Mouse (Mus musculus): Measurements from ENCODE around the gene Fam149b.
"Not testable (repeated sequence)": the region's sequence is repeated elsewhere in the genome, so short reads cannot be mapped to it uniquely, and the experiment has no call there.

Gene Fam149b

DNA sequence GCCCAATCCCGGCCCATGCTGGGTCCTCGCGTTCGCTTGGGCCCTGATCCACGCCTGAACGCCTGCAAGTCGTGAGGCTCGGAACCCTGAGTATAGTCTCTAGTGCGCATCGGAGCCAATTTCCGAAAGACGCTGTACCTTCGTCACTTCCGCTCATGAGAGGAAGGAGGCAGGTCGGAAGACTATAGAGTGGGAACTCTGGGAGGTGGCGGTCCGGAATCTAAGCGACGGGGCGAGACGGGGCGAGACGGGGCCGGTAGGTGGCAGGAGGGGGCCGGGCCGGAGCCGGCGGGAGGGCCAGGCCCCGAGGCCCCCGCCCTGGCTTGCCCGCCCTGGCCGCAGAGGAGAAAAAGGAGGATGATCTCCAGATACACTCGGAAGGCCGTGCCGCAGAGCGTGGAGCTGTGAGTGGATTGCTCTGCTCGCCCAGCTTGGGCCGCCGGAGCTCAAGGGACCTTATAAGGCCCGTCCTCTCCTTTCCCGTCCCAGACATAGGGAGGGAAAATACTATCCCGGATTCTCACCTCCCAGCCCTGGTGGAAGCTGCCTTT, at the start of gene Fam149b, which contains the start of gene Ecd:
Gene Fam149b (plus strand): TSS at position 172 of the 551 bp plus-strand sequence.
Gene Ecd (minus strand): TSS at position 131 of the 551 bp plus-strand sequence.
- DNase-seq (ENCODE audit: low read depth in 2 of 2, low spot score in 2 of 2): peak; percentile 91

DNA sequence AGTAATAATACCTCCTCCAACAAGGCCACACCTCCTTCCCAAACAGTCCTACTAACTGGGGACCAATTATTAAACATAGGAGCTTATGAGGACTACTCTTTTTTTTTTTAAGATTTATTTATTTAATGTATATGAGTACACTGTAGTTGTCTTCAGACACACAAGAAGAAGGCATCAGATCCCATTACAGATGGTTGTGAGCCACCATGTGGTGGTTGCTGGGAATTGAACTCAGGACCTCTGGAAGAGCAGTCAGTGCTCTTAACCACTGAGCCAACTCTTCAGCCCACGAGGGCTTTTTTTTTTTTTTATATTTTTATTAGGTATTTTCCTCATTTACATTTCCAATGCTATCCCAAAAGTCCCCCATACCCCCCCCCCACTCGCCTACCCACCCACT, 42.9 kb upstream of the Fam149b start:
- not testable (repeated sequence) for DNase-seq (ENCODE audit: low read depth in 2 of 2, low spot score in 2 of 2)

DNA sequence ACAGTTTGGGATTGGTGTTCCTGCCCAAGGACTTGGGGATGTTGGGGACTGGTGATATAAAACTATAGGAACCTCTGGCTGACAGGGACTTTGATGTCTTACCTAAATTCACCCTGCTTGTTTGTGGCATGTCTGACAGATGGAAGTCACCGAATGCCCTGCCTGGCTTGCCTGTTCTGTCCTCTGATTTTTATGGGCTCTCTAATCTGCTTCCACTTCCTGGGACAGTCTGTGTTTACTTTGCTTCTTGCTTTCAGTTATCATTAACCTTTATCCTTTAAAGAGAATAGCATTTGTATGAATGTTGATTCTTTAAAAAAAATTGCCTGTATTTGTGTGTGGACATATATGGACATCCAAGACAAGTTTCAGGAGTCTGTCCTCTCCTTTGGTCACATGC, 32.8 kb upstream of the Fam149b start:
- no peak for DNase-seq (ENCODE audit: low read depth in 2 of 2, low spot score in 2 of 2)

DNA sequence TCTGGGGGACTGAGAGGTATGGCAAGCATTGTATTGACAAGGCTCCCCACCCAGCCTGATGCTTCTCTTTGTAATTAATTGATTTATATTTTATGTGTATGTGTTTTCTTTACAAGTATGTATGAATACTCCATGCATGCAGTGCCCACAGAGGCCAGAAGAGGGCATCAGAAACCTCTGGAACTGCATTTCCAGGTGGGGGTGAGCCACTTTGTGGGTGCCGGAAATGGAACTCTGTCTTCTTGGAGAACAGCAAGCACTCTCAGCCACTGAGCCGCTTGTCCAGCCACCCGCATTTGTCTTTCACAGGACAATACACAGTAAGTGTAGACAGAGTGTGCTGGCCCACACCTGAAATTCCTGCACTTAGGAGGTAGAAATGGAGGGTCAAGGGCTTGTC, 28.5 kb upstream of the Fam149b start:
- peak in 1 of 2 experiments; percentile 23 for DNase-seq (ENCODE audit: low read depth in 2 of 2, low spot score in 2 of 2)

DNA sequence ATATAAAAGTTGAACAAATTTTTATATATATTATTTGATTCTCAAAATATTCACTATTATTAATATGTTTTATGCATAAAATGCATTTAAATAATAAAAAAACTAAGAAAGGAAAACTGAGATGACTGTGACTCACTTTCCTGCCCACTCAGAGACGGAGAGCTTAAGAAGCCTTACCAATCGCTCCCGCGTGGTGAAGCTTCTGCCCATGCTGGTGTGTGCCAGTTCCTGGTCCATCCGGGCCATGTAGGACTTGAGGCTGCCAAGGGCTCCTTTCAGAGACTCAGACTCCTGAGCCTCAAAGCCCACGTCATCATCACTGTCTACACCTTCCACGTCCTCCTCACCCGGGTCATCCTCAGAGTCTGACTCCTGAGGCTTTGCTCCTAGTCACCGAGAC, 23.8 kb upstream of the Fam149b start:
- DNase-seq (ENCODE audit: low read depth in 2 of 2, low spot score in 2 of 2): no peak

DNA sequence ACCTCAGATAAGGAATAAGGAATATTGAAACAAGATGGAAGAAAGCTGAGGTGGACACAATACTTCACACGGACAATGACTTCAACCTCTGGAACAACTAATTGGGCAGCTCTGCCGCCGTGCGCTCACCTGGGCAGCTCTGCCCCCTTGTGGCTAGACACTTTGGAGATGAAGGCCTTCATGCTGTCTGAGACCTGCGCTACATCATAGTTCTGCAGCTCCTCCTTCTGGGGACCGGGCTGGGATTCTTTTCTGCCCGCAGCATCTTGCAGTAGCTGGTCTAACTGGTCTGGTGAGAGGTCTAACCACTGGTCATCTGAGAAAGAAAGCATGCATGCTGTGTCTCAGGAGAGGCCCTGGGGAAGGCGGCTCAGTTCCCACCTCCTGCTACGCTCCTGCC, 19.5 kb upstream of the Fam149b start:
- DNase-seq (ENCODE audit: low read depth in 2 of 2, low spot score in 2 of 2): no peak

DNA sequence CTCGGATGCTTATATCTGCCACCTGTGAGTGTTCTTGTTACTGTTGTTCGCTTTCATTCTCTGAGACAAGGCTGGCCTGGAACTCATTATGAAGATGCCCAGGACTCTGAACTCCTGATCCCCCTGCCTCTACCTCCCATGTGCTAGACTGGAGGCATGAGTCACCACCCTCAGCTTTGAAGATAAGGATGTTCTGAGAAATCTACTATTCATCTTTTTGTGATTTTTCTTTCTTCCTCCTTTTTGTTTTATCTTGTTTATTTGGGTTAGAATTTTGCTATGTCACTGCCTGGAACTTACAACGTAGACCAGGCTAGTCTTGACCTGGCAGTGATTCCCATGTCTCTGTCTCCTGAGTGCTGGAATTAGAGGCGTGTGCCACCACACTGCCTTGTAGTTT, 16.6 kb upstream of the Fam149b start:
- no peak for DNase-seq (ENCODE audit: low read depth in 2 of 2, low spot score in 2 of 2)

DNA sequence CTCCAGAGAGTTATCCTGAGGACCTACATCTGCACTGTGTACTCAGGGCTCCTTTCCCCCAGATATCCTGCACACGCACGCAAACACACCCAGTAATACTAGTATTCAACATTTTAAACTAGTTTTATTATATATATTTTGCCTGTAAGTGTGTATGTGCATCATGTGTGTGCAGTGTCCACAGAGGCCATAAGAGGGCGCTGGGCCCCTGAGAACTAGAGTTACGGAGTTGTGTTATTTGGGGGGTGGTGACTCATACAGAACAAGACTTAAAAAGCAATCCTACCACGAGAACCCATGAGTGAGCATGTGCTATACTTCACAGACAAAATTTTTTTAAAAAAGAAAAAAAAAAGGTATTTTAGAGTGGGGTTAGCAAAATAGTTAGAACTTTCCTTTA, 8.5 kb upstream of the Fam149b start:
- no peak for DNase-seq (ENCODE audit: low read depth in 2 of 2, low spot score in 2 of 2)

DNA sequence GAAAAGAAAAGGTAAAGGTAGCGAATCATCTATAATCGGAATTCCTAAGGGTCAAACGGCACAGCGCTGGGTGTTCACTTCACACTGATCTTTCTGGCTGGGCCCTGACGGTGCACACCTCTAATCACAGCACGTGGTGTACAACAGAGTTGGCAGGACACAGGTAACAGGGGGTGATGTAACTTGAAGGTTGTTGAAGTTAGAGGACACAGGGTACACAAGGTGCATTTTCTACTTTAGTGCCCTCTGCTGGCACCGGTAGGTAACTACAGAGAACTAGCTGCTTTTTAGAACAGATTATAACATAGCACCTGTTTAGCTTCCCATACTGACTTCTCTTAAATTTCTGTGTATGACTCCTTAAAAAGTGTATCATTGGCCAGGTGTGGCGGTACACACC, 7.8 kb upstream of the Fam149b start:
- DNase-seq (ENCODE audit: low read depth in 2 of 2, low spot score in 2 of 2): peak; percentile 6 to 39

DNA sequence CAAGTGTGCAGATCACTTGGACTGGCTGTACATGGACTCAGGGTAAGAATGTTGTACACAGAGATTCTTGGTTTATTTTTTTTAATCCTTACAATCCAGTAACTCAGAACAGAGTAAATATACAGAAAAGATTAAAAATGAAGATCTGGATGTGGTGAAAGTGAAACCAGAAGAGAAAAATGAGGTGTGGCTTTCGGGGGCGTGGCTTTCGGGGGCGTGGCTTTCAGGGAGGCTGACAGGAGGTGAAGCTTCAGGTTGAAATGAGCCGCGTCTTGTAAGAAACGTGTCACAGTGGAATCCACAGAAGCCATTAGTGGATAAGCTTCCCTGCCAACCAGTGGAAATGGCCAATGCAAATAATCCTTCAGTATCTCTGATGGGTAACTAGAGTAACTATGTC, 7.1 kb upstream of the Fam149b start:
- no peak for DNase-seq (ENCODE audit: low read depth in 2 of 2, low spot score in 2 of 2)

DNA sequence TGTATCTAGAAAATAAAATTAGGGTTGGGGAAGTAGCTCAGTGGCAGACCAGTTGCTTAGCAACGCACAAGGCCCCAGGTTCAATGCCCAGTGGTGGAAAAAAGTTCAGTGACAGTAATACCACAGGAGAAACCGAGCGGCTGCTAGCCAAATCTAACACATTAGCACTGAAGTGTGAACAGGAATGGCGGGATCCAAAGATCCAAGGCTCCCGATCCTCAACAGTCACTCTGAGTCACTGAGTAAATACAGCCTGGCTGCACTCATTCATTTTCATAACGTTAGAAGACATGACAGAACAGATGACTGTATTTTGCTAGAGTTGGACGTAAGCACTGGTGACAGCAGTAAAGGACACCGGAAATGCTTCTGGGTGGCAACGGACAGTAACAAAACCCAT, 2.1 kb upstream of the Fam149b start:
- no peak for DNase-seq (ENCODE audit: low read depth in 2 of 2, low spot score in 2 of 2)

DNA sequence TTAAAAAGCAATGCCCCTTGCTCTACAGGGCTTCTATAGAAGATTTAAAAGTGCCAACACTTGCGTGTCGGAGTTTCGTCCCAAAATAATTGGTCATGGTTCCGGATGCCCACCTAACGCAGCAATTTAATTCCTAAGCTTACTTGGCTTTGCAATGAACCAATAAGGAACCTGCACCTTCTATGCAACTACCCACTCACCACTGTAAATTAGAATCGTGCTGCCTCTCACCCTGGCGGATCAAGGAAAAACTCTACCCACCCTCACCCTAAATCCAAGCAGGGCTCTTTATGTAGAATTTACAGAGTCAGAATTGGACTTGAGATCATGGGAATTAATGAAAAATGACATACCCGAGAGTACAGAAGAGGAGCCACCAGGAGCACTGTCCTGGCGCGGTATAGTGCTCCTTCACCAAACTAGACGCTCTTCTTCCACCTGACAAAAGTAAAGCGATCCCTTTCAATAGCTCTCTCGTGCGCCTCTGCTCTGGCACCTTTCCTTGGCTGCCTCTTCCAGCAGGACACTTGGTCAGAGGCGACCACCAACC, 446 bp upstream of the Fam149b start:
- DNase-seq (ENCODE audit: low read depth in 2 of 2, low spot score in 2 of 2): no peak

DNA sequence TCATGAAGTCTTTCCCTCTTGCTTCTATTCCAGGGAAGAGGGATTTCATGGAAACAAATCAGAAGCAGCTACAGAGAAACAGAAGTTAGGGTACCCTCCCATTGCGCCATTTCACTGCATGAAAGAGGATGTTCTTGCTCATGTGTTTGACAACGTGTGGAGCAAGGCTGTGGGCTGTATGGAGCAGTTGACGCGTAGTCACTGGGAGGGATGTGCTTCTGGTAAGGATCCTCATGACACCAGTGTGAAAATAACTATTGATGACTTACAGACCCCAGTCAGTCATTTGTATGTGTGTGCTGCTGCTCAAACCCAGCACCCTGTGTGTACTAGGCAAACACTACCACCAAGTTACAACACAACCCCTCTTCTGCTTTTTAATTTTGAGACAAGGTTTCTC, 15.3 kb downstream of the Fam149b start:
- DNase-seq (ENCODE audit: low read depth in 2 of 2, low spot score in 2 of 2): no peak

DNA sequence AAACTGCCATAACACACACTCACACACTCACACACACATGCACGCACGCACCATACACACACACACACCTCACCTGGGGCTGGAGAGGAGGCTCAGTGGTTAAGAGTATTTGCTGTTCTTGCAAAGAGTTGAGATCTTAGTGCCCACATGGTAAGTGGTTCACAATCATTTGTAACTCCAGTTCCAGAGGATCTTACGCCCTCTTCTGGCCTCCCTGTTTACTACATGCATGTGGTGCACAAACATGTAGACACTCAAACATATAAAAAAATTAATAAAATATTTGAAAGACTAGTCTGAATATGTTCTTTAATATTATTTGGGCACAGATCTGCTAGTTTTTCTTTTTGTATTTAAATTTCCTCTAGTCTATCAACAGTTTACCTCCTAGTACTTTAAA, 20.3 kb downstream of the Fam149b start:
- no peak for DNase-seq (ENCODE audit: low read depth in 2 of 2, low spot score in 2 of 2)

DNA sequence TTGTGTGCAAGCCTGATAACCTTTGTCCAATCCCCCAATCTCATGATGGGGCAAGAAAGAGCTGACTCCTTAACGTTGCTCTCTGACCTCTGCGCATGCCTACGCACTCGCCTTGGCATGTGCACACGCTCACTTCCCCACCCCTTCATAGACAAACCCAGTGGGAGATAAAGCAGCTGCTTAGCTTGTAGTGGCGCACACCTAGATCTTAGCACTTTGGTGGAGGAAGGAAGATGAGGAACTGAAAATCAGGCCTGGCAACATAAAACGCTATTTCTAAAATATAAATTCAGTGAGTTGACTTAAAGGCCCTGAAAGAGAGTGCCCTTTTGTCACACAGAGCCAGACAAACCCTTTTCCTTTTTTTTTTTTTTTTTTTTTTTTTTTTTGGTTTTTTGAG, 22.8 kb downstream of the Fam149b start:
- DNase-seq (ENCODE audit: low read depth in 2 of 2, low spot score in 2 of 2): no peak

DNA sequence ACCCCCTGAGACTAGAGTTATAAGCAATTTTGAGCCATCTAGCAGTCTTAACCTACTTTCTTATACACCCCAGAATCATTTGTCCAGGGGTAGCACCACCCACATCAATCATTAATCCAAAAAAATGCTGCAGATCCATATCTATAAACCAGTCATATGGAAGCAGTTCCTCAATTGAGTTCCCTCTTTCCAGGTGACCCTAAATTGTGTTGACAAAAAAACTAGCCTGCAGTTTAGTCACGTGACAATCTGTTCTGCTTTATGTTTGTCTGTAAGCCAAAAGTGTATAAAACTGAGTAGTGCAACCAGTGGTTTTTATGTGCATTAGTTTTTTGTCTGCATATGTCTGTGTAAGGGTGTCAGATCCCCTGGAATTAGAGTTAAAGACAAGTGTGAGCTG, 23.9 kb downstream of the Fam149b start:
- no peak for DNase-seq (ENCODE audit: low read depth in 2 of 2, low spot score in 2 of 2)

DNA sequence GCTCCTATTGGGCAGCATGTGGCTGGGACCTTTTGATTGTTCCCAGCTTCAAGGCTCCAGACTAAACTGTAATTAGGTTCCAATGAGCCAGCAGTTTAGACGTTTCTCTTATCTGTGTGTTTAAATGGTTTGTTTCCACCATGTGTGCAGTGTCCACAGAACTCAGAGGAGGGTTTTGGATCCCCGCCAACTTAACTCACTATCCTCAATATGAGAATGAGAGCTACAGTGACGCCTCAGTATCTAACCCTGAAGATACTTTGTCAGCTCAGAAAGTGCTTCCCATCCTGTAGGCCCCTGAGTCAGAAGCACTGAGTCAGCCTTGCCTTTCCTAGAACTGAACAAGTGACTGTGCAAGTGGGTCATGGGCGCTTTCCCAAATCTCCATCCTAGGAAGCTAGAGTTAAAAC, 29.2 kb downstream of the Fam149b start:
- DNase-seq (ENCODE audit: low read depth in 2 of 2, low spot score in 2 of 2): no peak

DNA sequence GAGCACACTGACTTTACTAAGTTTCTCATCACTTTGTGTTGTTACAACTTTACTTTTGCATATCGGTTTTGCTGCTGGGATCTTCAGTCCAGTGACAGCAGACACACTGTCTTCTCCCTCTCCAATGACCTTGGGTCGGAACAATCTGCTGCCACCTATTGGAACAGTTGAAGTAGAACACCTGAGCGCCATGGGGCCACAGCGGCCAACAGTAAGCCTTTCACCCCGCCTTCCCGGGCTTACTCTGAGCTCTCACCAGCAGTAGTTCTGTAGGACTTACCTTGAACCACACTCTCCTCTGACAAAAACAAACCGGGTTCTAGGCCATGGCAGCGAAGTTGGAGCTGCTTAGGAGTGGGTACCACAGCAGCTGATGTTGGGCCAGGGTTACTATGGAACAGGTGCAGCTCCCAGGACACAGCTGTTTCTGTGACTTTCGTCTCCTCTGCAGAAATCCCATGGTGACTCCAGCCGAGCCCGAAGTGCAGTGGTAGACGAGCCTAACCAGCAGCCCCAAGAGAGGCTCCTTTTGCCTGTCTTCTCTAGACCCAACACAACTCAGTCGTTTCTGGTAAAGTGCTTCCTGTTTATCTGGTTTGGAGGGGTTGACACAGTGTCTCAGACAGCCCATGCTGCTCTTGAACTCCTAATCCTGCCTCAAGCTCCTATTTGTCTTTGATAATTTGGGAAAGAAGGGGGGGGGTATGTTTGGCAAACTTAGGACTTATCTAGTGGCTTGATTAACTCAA, 30.5 kb downstream of the Fam149b start:
- DNase-seq (ENCODE audit: low read depth in 2 of 2, low spot score in 2 of 2): peak; percentile 59 to 68

DNA sequence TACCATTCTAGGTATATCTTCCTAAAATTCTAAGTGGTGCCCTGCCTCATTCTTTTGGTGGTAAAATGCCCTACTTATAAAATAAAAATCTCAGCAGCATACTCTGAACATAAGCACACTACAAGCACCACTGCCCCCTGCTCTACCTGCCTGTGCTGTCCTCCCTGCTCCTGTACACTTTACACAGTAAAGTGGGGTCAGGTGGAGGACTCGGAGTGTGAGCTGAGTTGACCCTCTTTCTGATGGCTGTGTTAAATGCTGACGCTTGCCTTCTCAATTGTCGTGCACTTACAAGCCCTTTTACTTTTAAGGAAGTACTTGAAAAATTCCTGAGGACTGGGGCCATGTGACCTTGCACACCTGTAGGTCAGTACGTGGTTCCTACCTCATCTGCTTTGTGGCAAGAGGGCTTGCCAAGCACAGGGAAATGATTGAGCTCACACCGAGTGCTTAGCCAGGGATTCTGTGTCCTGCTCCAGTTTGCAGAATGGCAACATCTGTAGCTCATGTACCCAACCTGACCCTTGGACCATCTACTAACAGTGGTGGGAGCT, 31.2 kb downstream of the Fam149b start:
- DNase-seq (ENCODE audit: low read depth in 2 of 2, low spot score in 2 of 2): no peak

DNA sequence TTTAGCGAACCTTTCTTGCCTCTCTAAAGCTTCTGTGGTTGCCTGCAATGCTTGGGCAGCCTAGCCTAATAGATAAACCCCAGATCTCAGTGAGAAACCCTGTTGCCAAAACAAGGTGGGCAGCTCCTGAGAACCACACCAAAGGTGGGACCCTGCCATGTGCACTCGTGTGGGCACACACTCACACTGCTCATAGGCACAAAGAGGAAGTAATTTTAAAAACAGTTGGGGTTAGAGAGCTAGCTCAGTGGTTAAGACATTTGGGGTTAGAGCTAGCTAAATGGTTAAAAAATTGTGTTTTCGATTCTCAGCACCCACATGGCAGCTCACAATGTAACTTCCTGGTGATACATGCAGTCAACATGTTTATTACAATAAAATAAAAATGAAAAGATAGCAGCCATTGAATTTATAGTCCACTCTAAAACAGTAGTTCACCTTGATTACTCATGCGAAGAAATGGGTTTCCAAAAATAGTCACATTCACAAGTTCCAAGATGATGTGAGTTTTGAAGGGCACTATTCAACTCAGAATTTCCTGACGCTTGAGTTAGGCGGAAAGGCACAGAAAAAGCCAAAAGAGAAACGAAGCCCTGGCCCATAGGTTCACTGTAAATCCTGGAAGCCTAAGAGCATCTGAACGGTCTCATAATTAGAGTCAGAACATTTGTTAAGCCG, 31.9 kb downstream of the Fam149b start:
- DNase-seq (ENCODE audit: low read depth in 2 of 2, low spot score in 2 of 2): peak; percentile 7 to 32

DNA sequence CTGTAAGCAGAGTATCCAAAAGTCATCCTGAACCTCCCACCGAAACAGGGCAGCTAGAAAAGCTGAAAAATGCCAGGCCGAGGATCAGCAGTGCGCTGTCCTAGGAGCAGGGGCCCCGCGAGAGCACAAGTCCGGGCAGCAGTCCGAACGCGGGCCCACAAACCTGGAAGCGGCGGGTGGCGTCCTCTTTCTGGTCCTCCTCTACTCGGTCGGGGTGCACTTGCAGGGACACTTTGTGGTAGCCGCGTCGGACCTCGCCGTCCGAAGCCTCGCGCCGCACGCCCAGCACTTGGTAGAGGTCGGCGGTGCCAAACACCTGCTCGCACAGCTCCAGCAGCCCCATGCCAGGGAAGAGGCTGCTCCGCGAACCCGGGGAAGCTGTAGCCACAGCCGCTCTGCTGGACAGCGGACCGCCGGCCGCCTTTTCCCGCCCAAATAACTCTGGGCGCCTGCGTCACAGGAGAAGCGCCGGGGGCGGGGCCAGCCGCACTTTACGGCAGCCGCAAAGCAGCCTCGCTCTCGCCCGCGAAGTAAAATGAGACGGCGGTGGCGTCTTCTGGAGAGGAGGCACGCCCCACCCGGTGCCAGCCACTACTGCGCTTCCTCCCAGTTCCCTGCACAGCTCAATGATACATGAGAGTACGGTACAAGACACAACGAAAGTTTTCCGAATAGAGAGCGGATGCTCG, 40.6 kb downstream of the Fam149b start, which contains the start of gene Dnajc9:
Gene Dnajc9 (minus strand): TSS at position 470 of the 689 bp plus-strand sequence.
- peak; percentile 85 to 92 for DNase-seq (ENCODE audit: low read depth in 2 of 2, low spot score in 2 of 2)
